Mouse (Mus musculus) hindbrain, embryonic 16.5 days (tissue): ENCODE measurements around the gene Cdkal1. TPM values are rescaled to one million over a fixed set of nuclear protein-coding genes. Genes with fewer than 3 reads are reported as not detected.

ENCODE experiments used
- ATAC-seq: fragments of 200-750 bp; cut with Nextera tagmentation; 2 replicates; pipeline ENCODE4 v1.8.0; 2017; ENCODE audit warnings: moderate TSS enrichment, moderate library complexity
- H3K27ac ChIP-seq: fragments of 300-500 bp; sonication (generic); 2 replicates; pipeline ENCODE4 v1.5.1; 2014; ENCODE audit warnings: low read depth, mild to moderate bottlenecking, control low read depth, low read length, moderate library complexity
- H3K27me3 ChIP-seq: fragments of 300-500 bp; sonication (generic); replicated peaks from 2 replicates; pipeline ENCODE4 v1.6.1; 2014; ENCODE audit warnings: low read length; ENCODE audit not compliant: control insufficient read depth, insufficient read depth
- H3K36me3 ChIP-seq: fragments of 300-500 bp; sonication (generic); 2 replicates; pipeline ENCODE4 v1.6.1; 2014; ENCODE audit warnings: mild to moderate bottlenecking, low read length, moderate library complexity, mixed read lengths; ENCODE audit not compliant: control insufficient read depth, insufficient read depth
- H3K4me1 ChIP-seq: fragments of 300-500 bp; sonication (generic); 2 replicates; pipeline ENCODE4 v1.6.1; 2014; ENCODE audit warnings: low read depth, low read length; ENCODE audit not compliant: control insufficient read depth, insufficient read depth
- H3K4me2 ChIP-seq: fragments of 300-500 bp; sonication (generic); 2 replicates; pipeline ENCODE4 v1.6.1; 2014; ENCODE audit warnings: mild to moderate bottlenecking, low read length, control low read depth, moderate library complexity
- H3K4me3 ChIP-seq: fragments of 300-500 bp; sonication (generic); 2 replicates; pipeline ENCODE4 v1.5.1; 2014; ENCODE audit warnings: mild to moderate bottlenecking, low read length, control low read depth, moderate library complexity
- H3K9ac ChIP-seq: fragments of 300-500 bp; sonication (generic); 2 replicates; pipeline ENCODE4 v1.6.1; 2014; ENCODE audit warnings: low read depth, mild to moderate bottlenecking, control low read depth, low read length, moderate library complexity
- H3K9me3 ChIP-seq: fragments of 300-500 bp; sonication (generic); 2 replicates; pipeline ENCODE4 v1.6.1; 2014; ENCODE audit warnings: mild to moderate bottlenecking, low read length, moderate library complexity; ENCODE audit not compliant: control insufficient read depth
- WGBS: fragments of 180-500 bp; shearing (Covaris S2); extraction: QIAGEN DNeasy Blood & Tissue Kit; methylation state at CpG from one replicate; pipeline ENCODE4 v1.1.7; 2014; 5-methylcytosine and 5-hydroxymethylcytosine counted together
- polyA plus RNA-seq: library from polyadenylated mRNA; unstranded; fragments of >200 nt; fragmentation: Nextera tagmentation; extraction: Ambion mirVana; gene quantifications from 2 replicates; pipeline ENCODE4 v1.2.1, GENCODE M21; 2015

The Cdkal1 gene
- polyA plus RNA-seq, 1 experiment from 2014 or later, result 19.4 TPM

DNA sequence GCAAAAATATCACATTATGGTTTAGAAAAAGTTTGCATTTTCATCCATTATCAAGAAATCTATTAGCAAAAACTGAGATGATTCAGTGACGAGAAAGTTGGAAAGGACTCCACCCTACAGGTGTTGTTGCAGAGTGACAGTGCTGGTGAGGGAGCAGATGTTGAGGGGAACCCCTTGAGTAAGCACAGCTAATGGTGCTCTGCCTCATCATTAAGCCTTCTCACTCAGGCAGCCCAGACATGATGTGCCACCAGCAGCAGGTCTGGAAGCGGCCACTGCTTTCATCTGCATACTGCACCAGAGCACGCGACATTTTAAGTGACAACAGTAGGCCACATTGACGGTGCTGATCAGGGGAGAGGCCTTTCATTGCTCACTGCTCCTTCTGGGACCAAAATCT lies 264.8 kb downstream of the Cdkal1 start:
- Histone ChIP-seq H3K27ac (no peak overlapping the region), H3K36me3 (peaks cover 6% of the 10 kb centered on the region; the same call in 1 of the 2 replicates), H3K9me3 (peaks cover 6% of the 10 kb centered on the region), H3K4me1 (no peaks in the 10 kb centered on the region), H3K9ac (no peak overlapping the region), H3K4me2 (no peak overlapping the region), H3K27me3 (no peaks in the 10 kb centered on the region), H3K4me3 (no peak overlapping the region)
- ATAC-seq, result no peak
- 69% methylated on average over 5 of the region's 5 CpGs for WGBS

DNA sequence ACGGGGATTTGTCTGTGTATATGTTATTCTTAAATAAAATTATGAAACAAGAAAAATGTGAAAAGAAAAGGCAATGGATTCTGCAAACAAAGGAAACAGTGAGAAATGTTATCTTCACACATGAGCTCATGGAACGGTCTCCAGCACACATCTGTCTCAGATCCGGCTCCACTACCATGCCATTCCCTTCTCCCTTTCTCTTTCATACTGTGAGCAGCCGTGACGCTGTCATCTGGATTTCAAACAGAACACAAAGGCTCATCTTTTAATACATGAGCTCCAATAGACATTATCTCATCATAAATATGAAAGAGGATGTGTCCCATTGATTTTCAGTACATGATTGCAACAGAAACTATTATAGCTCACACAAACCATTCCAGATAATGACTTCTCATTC lies 265.3 kb downstream of the Cdkal1 start:
- H3K9ac ChIP-seq, result no peak overlapping the region
- H3K4me1 ChIP-seq, result no peaks in the 10 kb centered on the region
- H3K4me2 ChIP-seq, result no peak overlapping the region
- H3K4me3 ChIP-seq, result no peak overlapping the region
- peaks cover 6% of the 10 kb centered on the region; the same call in 1 of the 2 replicates for H3K36me3 ChIP-seq
- H3K27ac ChIP-seq, result no peak overlapping the region
- peaks cover 6% of the 10 kb centered on the region for H3K9me3 ChIP-seq
- no peaks in the 10 kb centered on the region for H3K27me3 ChIP-seq
- ATAC-seq, result no peak
- WGBS, result 48% methylated on average over 5 of the region's 5 CpGs

DNA sequence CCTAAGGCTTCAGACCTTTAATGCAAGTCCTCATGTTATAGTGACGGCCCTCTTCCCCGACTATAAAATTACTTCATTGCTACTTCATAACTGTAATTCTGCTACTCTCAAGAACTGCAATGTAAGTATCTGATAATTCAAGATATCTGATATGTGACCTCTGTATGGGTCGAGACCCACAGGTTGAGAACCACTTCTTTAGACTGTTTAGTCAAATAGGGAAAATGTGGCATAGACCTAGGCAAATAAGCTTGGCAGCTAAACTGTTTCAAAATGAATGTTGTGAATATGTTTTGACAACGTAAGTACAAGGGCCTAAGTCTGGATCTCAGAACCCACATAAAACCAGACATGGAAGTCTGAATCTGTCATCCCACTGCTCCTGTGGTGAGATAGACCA lies 266.8 kb downstream of the Cdkal1 start:
- H3K9me3 ChIP-seq, result peaks cover 6% of the 10 kb centered on the region
- 93% methylated on average over 4 of the region's 4 CpGs for WGBS
- no peak overlapping the region for H3K9ac ChIP-seq
- peaks cover 6% of the 10 kb centered on the region; the same call in 1 of the 2 replicates for H3K36me3 ChIP-seq
- no peak overlapping the region for H3K27ac ChIP-seq
- no peak for ATAC-seq
- H3K27me3 ChIP-seq, result no peaks in the 10 kb centered on the region
- no peak overlapping the region for H3K4me3 ChIP-seq
- no peaks in the 10 kb centered on the region for H3K4me1 ChIP-seq
- no peak overlapping the region for H3K4me2 ChIP-seq

- 61% methylated on average over 9 of the region's 9 CpGs for WGBS
- Histone ChIP-seq H3K9me3 (no peaks in the 10 kb centered on the region), H3K9ac (no peak overlapping the region), H3K27me3 (no peaks in the 10 kb centered on the region), H3K36me3 (no peaks in the 10 kb centered on the region), H3K4me2 (no peak overlapping the region), H3K4me1 (no peaks in the 10 kb centered on the region), H3K4me3 (no peak overlapping the region), H3K27ac (no peak overlapping the region)
- peak; percentile 45 for ATAC-seq
Observed at GRCm38 (mm10) chr13:29581762-29582700, 273.4 kb downstream of the Cdkal1 start.

DNA sequence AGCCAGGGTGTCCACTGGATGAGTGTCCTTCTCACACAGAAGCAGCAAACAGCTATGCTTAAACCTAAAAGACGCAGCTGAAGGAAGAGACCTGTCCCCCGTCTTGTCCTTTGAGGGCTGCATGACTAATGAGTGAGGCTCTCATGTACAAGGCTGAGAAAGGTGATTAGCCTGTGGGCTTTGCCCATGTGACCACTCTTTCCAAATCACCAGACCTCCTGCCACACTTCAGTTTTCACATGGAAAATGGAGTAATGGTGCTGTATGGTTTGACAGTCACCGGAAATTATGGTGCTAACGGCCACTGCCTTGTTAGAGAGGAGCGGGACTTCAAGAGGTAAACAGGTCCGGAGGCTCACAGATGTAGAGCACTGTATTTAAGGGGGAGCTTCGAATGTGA lies 274.7 kb downstream of the Cdkal1 start:
- Histone ChIP-seq H3K4me3 (no peak overlapping the region), H3K27ac (no peak overlapping the region), H3K4me1 (no peaks in the 10 kb centered on the region), H3K9ac (no peak overlapping the region), H3K27me3 (no peaks in the 10 kb centered on the region), H3K4me2 (no peak overlapping the region), H3K9me3 (no peaks in the 10 kb centered on the region), H3K36me3 (no peaks in the 10 kb centered on the region)
- WGBS, result 93% methylated on average over 7 of the region's 7 CpGs
- ATAC-seq, result no peak

DNA sequence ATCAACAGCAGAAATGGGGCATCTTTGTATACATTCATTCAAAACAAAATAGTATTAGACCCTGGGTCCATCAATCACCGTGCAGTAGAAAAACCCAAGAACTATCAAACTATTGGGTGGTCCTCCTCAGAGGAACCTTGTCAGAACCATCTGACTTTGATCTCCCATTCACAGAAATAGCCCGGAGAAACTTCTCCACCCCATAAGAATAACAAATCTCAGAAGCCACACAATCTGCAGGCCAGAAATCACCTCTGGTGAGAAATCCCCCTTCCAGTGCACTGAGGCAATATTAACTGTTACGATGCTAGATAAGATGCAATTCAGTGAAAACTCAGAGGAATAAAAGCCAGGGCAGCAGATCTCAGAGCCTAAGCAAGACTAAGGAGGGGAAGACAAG lies 275.5 kb downstream of the Cdkal1 start:
- H3K4me2 ChIP-seq, result no peak overlapping the region
- WGBS, result 83% methylated on average over 3 of the region's 3 CpGs
- H3K9me3 ChIP-seq, result no peaks in the 10 kb centered on the region
- no peaks in the 10 kb centered on the region for H3K4me1 ChIP-seq
- H3K9ac ChIP-seq, result no peak overlapping the region
- H3K27ac ChIP-seq, result no peak overlapping the region
- H3K4me3 ChIP-seq, result no peak overlapping the region
- ATAC-seq, result no peak
- H3K27me3 ChIP-seq, result no peaks in the 10 kb centered on the region
- no peaks in the 10 kb centered on the region for H3K36me3 ChIP-seq

- no peaks in the 10 kb centered on the region for H3K4me1 ChIP-seq
- H3K27me3 ChIP-seq, result no peaks in the 10 kb centered on the region
- H3K36me3 ChIP-seq, result no peaks in the 10 kb centered on the region
- no peak for ATAC-seq
- H3K27ac ChIP-seq, result no peak overlapping the region
- H3K4me3 ChIP-seq, result no peak overlapping the region
- 46% methylated on average over 3 of the region's 3 CpGs for WGBS
- no peak overlapping the region for H3K4me2 ChIP-seq
- no peak overlapping the region for H3K9ac ChIP-seq
- no peaks in the 10 kb centered on the region for H3K9me3 ChIP-seq
Observed at GRCm38 (mm10) chr13:29578621-29579020, 276.9 kb downstream of the Cdkal1 start.

DNA sequence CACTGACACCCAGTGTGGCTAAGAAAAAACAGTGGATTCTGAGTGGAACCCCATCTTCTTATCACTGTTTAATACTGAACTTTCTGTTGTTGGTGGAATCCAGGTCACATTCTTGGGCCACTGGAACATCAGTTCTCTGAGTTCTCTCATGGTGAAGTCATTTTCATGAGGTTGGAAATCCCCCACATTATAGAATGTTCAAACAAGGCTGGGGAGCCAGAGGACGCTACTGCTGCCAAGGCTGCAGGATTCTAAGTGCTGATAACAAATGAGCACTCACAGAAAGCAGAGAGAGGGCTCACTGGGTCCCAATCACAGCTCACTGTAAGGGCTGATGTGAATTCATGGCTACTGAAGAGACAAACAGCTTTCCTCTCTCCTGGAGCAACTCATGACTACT lies 280.7 kb downstream of the Cdkal1 start:
- Histone ChIP-seq H3K4me3 (no peak overlapping the region), H3K4me1 (no peaks in the 10 kb centered on the region), H3K36me3 (no peaks in the 10 kb centered on the region), H3K27ac (no peak overlapping the region), H3K4me2 (no peak overlapping the region), H3K9me3 (no peaks in the 10 kb centered on the region), H3K9ac (no peak overlapping the region), H3K27me3 (no peaks in the 10 kb centered on the region)
- 54% methylated on average over 1 of the region's 1 CpGs for WGBS
- ATAC-seq, result no peak

- H3K4me1 ChIP-seq, result no peaks in the 10 kb centered on the region
- no peak overlapping the region for H3K4me2 ChIP-seq
- H3K36me3 ChIP-seq, result no peaks in the 10 kb centered on the region
- H3K9me3 ChIP-seq, result no peaks in the 10 kb centered on the region
- no peak overlapping the region for H3K4me3 ChIP-seq
- ATAC-seq, result no peak
- H3K9ac ChIP-seq, result no peak overlapping the region
- no peak overlapping the region for H3K27ac ChIP-seq
- no peaks in the 10 kb centered on the region for H3K27me3 ChIP-seq
- WGBS, result 77% methylated on average over 2 of the region's 2 CpGs
Observed at GRCm38 (mm10) chr13:29572477-29572876, 283.0 kb downstream of the Cdkal1 start.
